Comparison of ENCODE assay signal across 8 mouse cellular contexts in the genomic region with DNA sequence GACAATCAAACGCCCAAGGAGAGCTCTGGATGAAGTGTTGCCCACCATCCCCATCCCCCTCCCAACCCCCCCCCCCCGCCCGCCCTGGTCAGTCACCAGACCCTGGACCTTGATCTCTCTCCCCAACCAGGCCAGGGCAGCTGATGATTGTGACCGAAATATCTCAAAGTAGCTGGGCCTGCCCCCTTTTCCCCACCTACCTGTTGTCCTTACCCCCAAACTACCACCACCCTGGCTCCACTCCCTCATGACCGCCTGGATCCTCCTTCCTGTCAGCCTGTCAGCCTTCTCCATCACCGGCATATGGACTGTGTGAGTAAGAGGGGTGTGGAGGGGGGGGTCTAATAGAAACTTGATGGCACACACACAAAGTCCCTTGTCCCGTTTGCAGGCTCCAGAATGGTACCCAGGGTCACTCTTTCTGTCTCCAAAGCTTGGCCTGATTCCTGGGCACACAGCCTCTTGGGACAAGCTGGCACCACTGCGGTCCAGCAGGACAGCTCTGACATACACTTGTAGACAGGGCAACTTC. TPM values are rescaled to one million over a fixed set of nuclear protein-coding genes. Genes with fewer than 3 reads are reported as not detected.
DNase-seq lines count a peak whose midpoint lies in the region; ATAC-seq and TF ChIP-seq lines count a peak whose summit lies in the region.

No protein-coding gene starts in this region.

- H3K9ac ChIP-seq in hindbrain, embryonic 14.5 days: peak overlapping the region; percentile 81
- peak overlapping the region; percentile 67 for H3K9ac ChIP-seq in midbrain, embryonic 12.5 days (replicated peaks)

- H3K9me3 ChIP-seq in embryonic facial prominence, embryonic 10.5 days: no peaks in the 10 kb centered on the region
- no peaks in the 10 kb centered on the region for H3K9me3 ChIP-seq in hindbrain, embryonic 14.5 days (ENCODE audit: control insufficient read depth, low read length)
- no peaks in the 10 kb centered on the region for H3K9me3 ChIP-seq in midbrain, embryonic 12.5 days

- no peaks in the 10 kb centered on the region for H3K27me3 ChIP-seq in kidney, adult 2 months (replicated peaks; ENCODE audit: control insufficient read depth, insufficient read depth, low read length)
- H3K27me3 ChIP-seq in embryonic facial prominence, embryonic 10.5 days (replicated peaks; ENCODE audit: low read depth, poor library complexity, severe bottlenecking): no peaks in the 10 kb centered on the region
- no peaks in the 10 kb centered on the region for H3K27me3 ChIP-seq in hindbrain, embryonic 14.5 days (ENCODE audit: control insufficient read depth, insufficient read depth, low read length)
- peaks cover 10% of the 10 kb centered on the region for H3K27me3 ChIP-seq in midbrain, embryonic 12.5 days

- peaks cover 7% of the 10 kb centered on the region; the same call in 1 of the 2 replicates for H3K36me3 ChIP-seq in kidney, adult 2 months (ENCODE audit: control insufficient read depth, insufficient read depth, low read length)
- H3K36me3 ChIP-seq in embryonic facial prominence, embryonic 10.5 days (replicated peaks): peaks cover 43% of the 10 kb centered on the region
- H3K36me3 ChIP-seq in hindbrain, embryonic 14.5 days (replicated peaks; ENCODE audit: control insufficient read depth, insufficient read depth): peaks cover 42% of the 10 kb centered on the region
- H3K36me3 ChIP-seq in midbrain, embryonic 12.5 days: peaks cover 34% of the 10 kb centered on the region

- peak overlapping the region; percentile 92 for H3K27ac ChIP-seq in kidney, adult 2 months (ENCODE audit: insufficient read depth, low read depth, low read length)
- H3K27ac ChIP-seq in embryonic facial prominence, embryonic 10.5 days (replicated peaks): peak overlapping the region; percentile 76; the same call in 1 of the 2 replicates
- H3K27ac ChIP-seq in hindbrain, embryonic 14.5 days: peak overlapping the region; percentile 61
- H3K27ac ChIP-seq in midbrain, embryonic 12.5 days (replicated peaks): no peak overlapping the region

- WGBS in kidney, adult 2 months: 29% methylated on average over 8 of the region's 8 CpGs
- WGBS in embryonic facial prominence, embryonic 10.5 days: 32% methylated on average over 8 of the region's 8 CpGs
- WGBS in hindbrain, embryonic 14.5 days: 42% methylated on average over 6 of the region's 8 CpGs
- WGBS in midbrain, embryonic 12.5 days: 32% methylated on average over 7 of the region's 8 CpGs

- ATAC-seq in hindbrain, embryonic 14.5 days (ENCODE audit: low FRiP score): peak; percentile 5; the same call in 1 of the 2 replicates
- ATAC-seq in midbrain, embryonic 12.5 days (ENCODE audit: low FRiP score, low read depth): peak; percentile 29; the same call in 1 of the 2 replicates

- TF ChIP-seq CTCF in kidney, adult 2 months (conservative IDR thresholded peaks at IDR 0.05; ENCODE audit: insufficient read depth, insufficient read length, low read depth, low read length): no peak

- TF ChIP-seq POLR2A in kidney, adult 2 months (IDR thresholded peaks at IDR 0.05; ENCODE audit: low read depth, low read length): no peak

- peaks cover 36% of the 10 kb centered on the region; the same call in 1 of the 2 replicates for H3K4me1 ChIP-seq in kidney, adult 2 months (ENCODE audit: control insufficient read depth, insufficient read depth, low read length)
- peaks cover 59% of the 10 kb centered on the region for H3K4me1 ChIP-seq in embryonic facial prominence, embryonic 10.5 days
- H3K4me1 ChIP-seq in hindbrain, embryonic 14.5 days (replicated peaks; ENCODE audit: control insufficient read depth, insufficient read depth, low read length): peaks cover 9% of the 10 kb centered on the region
- peaks cover 27% of the 10 kb centered on the region for H3K4me1 ChIP-seq in midbrain, embryonic 12.5 days

- peak; percentile 72 for DNase-seq in kidney, adult 2 months
- DNase-seq in kidney, adult 18-20 months: no peak
- DNase-seq in embryonic facial prominence, embryonic 10.5 days (ENCODE audit: low spot score): no peak
- DNase-seq in hindbrain, embryonic 14.5 days (ENCODE audit: low spot score): no peak
- no peak for DNase-seq in urinary bladder, adult 2 months (ENCODE audit: low spot score)
- DNase-seq in thymus, postnatal 4 days: no peak
- DNase-seq in cerebellum, adult 11 months: no peak

- H3K4me2 ChIP-seq in hindbrain, embryonic 14.5 days (replicated peaks): peak overlapping the region; percentile 97
- H3K4me2 ChIP-seq in midbrain, embryonic 12.5 days (replicated peaks): peak overlapping the region; percentile 94

- peak overlapping the region; percentile 73 for H3K4me3 ChIP-seq in kidney, adult 2 months (ENCODE audit: insufficient read depth, low read depth, low read length)
- peak overlapping the region; percentile 73 for H3K4me3 ChIP-seq in embryonic facial prominence, embryonic 10.5 days
- H3K4me3 ChIP-seq in hindbrain, embryonic 14.5 days (replicated peaks; ENCODE audit: low read length): peak overlapping the region; percentile 75
- H3K4me3 ChIP-seq in midbrain, embryonic 12.5 days: peak overlapping the region; percentile 59

RNA-seq across cellular contexts. Expression of a gene that starts 0.8 kb away (rescaled TPM):
- 171 and 189 TPM in 2 replicates for polyA plus RNA-seq in kidney, adult 2 months (2012; rRNA removed)
- 6.1 and 6.3 TPM in 2 replicates for polyA plus RNA-seq in embryonic facial prominence, embryonic 10.5 days (2016; fragmentation: Nextera tagmentation; extraction: Ambion mirVana)
- polyA plus RNA-seq in hindbrain, embryonic 14.5 days (2014; fragmentation: Nextera tagmentation; extraction: Ambion mirVana): 24.5 and 26.8 TPM in 2 replicates
- 7.3 and 8.2 TPM in 2 replicates for polyA plus RNA-seq in midbrain, embryonic 12.5 days (2016; fragmentation: Nextera tagmentation; extraction: Ambion mirVana)
- polyA plus RNA-seq in urinary bladder, adult 2 months (2012; rRNA removed): 26.6 and 27.0 TPM in 2 replicates

RNA-seq across cellular contexts. Expression of a gene that starts 8.9 kb away (rescaled TPM):
- polyA plus RNA-seq in kidney, adult 2 months (2012; rRNA removed): 15.1 and 15.2 TPM in 2 replicates
- polyA plus RNA-seq in embryonic facial prominence, embryonic 10.5 days (2016; fragmentation: Nextera tagmentation; extraction: Ambion mirVana): 28.0 and 28.8 TPM in 2 replicates
- polyA plus RNA-seq in hindbrain, embryonic 14.5 days (2014; fragmentation: Nextera tagmentation; extraction: Ambion mirVana): 13.7 and 15.9 TPM in 2 replicates
- polyA plus RNA-seq in midbrain, embryonic 12.5 days (2016; fragmentation: Nextera tagmentation; extraction: Ambion mirVana): 25.4 and 29.6 TPM in 2 replicates
- 28.1 and 37.6 TPM in 2 replicates for polyA plus RNA-seq in urinary bladder, adult 2 months (2012; rRNA removed)

RNA-seq across cellular contexts. Expression of a gene that starts 10.7 kb away (rescaled TPM):
- 176 and 192 TPM in 2 replicates for polyA plus RNA-seq in kidney, adult 2 months (2012; rRNA removed)
- polyA plus RNA-seq in embryonic facial prominence, embryonic 10.5 days (2016; fragmentation: Nextera tagmentation; extraction: Ambion mirVana): 106 and 111 TPM in 2 replicates
- polyA plus RNA-seq in hindbrain, embryonic 14.5 days (2014; fragmentation: Nextera tagmentation; extraction: Ambion mirVana): 127 and 136 TPM in 2 replicates
- polyA plus RNA-seq in midbrain, embryonic 12.5 days (2016; fragmentation: Nextera tagmentation; extraction: Ambion mirVana): 98.1 and 98.7 TPM in 2 replicates
- polyA plus RNA-seq in urinary bladder, adult 2 months (2012; rRNA removed): 88.8 and 100 TPM in 2 replicates

RNA-seq across cellular contexts. Expression of a gene that starts 11.1 kb away (rescaled TPM):
- polyA plus RNA-seq in kidney, adult 2 months (2012; rRNA removed): 17.8 and 18.2 TPM in 2 replicates
- 83.4 and 85.3 TPM in 2 replicates for polyA plus RNA-seq in embryonic facial prominence, embryonic 10.5 days (2016; fragmentation: Nextera tagmentation; extraction: Ambion mirVana)
- 54.3 and 58.2 TPM in 2 replicates for polyA plus RNA-seq in hindbrain, embryonic 14.5 days (2014; fragmentation: Nextera tagmentation; extraction: Ambion mirVana)
- 68.9 and 72.4 TPM in 2 replicates for polyA plus RNA-seq in midbrain, embryonic 12.5 days (2016; fragmentation: Nextera tagmentation; extraction: Ambion mirVana)
- polyA plus RNA-seq in urinary bladder, adult 2 months (2012; rRNA removed): 23.6 and 24.0 TPM in 2 replicates

RNA-seq across cellular contexts. Expression of a gene that starts 24.2 kb away (rescaled TPM):
- polyA plus RNA-seq in kidney, adult 2 months (2012; rRNA removed): 48.7 and 60.1 TPM in 2 replicates
- 13.6 and 15.9 TPM in 2 replicates for polyA plus RNA-seq in embryonic facial prominence, embryonic 10.5 days (2016; fragmentation: Nextera tagmentation; extraction: Ambion mirVana)
- 21.8 and 23.6 TPM in 2 replicates for polyA plus RNA-seq in hindbrain, embryonic 14.5 days (2014; fragmentation: Nextera tagmentation; extraction: Ambion mirVana)
- polyA plus RNA-seq in midbrain, embryonic 12.5 days (2016; fragmentation: Nextera tagmentation; extraction: Ambion mirVana): 10.2 and 12.7 TPM in 2 replicates
- 91.1 and 102 TPM in 2 replicates for polyA plus RNA-seq in urinary bladder, adult 2 months (2012; rRNA removed)
